Mouse (Mus musculus) hindbrain, embryonic 14.5 days (tissue): ENCODE results near the gene Mtmr12. TPM values are rescaled to one million over a fixed set of nuclear protein-coding genes. Genes with fewer than 3 reads are reported as not detected.

Experiments used
- ATAC-seq: fragments of 200-750 bp; cut with Nextera tagmentation; 2 replicates; pipeline ENCODE4 v1.8.0; 2017; ENCODE audit warnings: moderate number of reproducible peaks, mild to moderate bottlenecking, moderate TSS enrichment, moderate library complexity; ENCODE audit not compliant: low FRiP score
- DNase-seq: peaks from one replicate; pipeline ENCODE4 v3.0.0-alpha.2; 2015; ENCODE audit warnings: low spot score
- H3K27ac ChIP-seq: fragments of 300-500 bp; sonication (generic); 2 replicates; pipeline ENCODE4 v1.5.1; 2014; ENCODE audit warnings: mild to moderate bottlenecking, moderate library complexity
- H3K27me3 ChIP-seq: fragments of 300-500 bp; sonication (generic); 2 replicates; pipeline ENCODE4 v1.6.1; 2014; ENCODE audit warnings: mild to moderate bottlenecking, low read length, mixed read lengths; ENCODE audit not compliant: control insufficient read depth, insufficient read depth
- H3K36me3 ChIP-seq: fragments of 300-500 bp; sonication (generic); replicated peaks from 2 replicates; pipeline ENCODE4 v1.6.1; 2014; ENCODE audit not compliant: control insufficient read depth, insufficient read depth
- H3K4me1 ChIP-seq: fragments of 300-500 bp; sonication (generic); replicated peaks from 2 replicates; pipeline ENCODE4 v1.6.1; 2014; ENCODE audit warnings: antibody characterized with exemption, low read length, mixed read lengths; ENCODE audit not compliant: control insufficient read depth, insufficient read depth
- H3K4me2 ChIP-seq: fragments of 300-500 bp; sonication (generic); replicated peaks from 2 replicates; pipeline ENCODE4 v1.6.1; 2014; ENCODE audit warnings: mild to moderate bottlenecking, moderate library complexity
- H3K4me3 ChIP-seq: fragments of 300-500 bp; sonication (generic); replicated peaks from 2 replicates; pipeline ENCODE4 v1.5.1; 2014; ENCODE audit warnings: mild to moderate bottlenecking, low read length
- H3K9ac ChIP-seq: fragments of 300-500 bp; sonication (generic); 2 replicates; pipeline ENCODE4 v1.6.1; 2014
- H3K9me3 ChIP-seq: fragments of 300-500 bp; sonication (generic); 2 replicates; pipeline ENCODE4 v1.6.1; 2016; ENCODE audit warnings: low read length; ENCODE audit not compliant: control insufficient read depth
- WGBS: fragments of 180-500 bp; shearing (Covaris S2); extraction: QIAGEN DNeasy Blood & Tissue Kit; methylation state at CpG from one replicate; pipeline ENCODE4 v1.1.7; 2014; 5-methylcytosine and 5-hydroxymethylcytosine counted together
- polyA plus RNA-seq: library from polyadenylated mRNA; unstranded; fragments of >200 nt; fragmentation: Nextera tagmentation; extraction: Ambion mirVana; gene quantifications from 2 replicates; pipeline ENCODE4 v1.2.1, GENCODE M21; 2014

The Mtmr12 gene
- polyA plus RNA-seq, 1 experiment from 2014 or later = 7.9 TPM

- H3K9ac ChIP-seq = no peak overlapping the region
- no peak overlapping the region for H3K4me2 ChIP-seq
- 25% methylated on average over 5 of the region's 5 CpGs for WGBS
- H3K4me3 ChIP-seq = no peak overlapping the region
- no peak overlapping the region for H3K27ac ChIP-seq
- DNase-seq (no peak), ATAC-seq (no peak)
- no peaks in the 10 kb centered on the region for H3K36me3 ChIP-seq
- peaks cover 17% of the 10 kb centered on the region; the same call in 1 of the 2 replicates for H3K4me1 ChIP-seq
- no peaks in the 10 kb centered on the region for H3K27me3 ChIP-seq
- H3K9me3 ChIP-seq = no peaks in the 10 kb centered on the region
These were observed 13.0 kb downstream of the Mtmr12 start for GRCm38 (mm10) chr15:12217849-12218248.

- Histone ChIP-seq H3K9ac (no peak overlapping the region), H3K4me1 (peaks cover 19% of the 10 kb centered on the region; the same call in 1 of the 2 replicates), H3K36me3 (no peaks in the 10 kb centered on the region), H3K4me3 (no peak overlapping the region), H3K4me2 (no peak overlapping the region), H3K27ac (no peak overlapping the region), H3K9me3 (no peaks in the 10 kb centered on the region), H3K27me3 (no peaks in the 10 kb centered on the region)
- no peak for DNase-seq
- WGBS = 92% methylated on average over 11 of the region's 11 CpGs
- no peak for ATAC-seq
These were observed 14.0 kb downstream of the Mtmr12 start for GRCm38 (mm10) chr15:12218583-12219382.

- Histone ChIP-seq H3K27ac (no peak overlapping the region), H3K4me1 (peaks cover 19% of the 10 kb centered on the region; the same call in 1 of the 2 replicates), H3K9me3 (no peaks in the 10 kb centered on the region), H3K4me3 (no peak overlapping the region), H3K36me3 (no peaks in the 10 kb centered on the region), H3K9ac (no peak overlapping the region), H3K27me3 (no peaks in the 10 kb centered on the region), H3K4me2 (no peak overlapping the region)
- no peak for ATAC-seq
- 85% methylated on average over 13 of the region's 13 CpGs for WGBS
- no peak for DNase-seq
These were observed 16.3 kb downstream of the Mtmr12 start for GRCm38 (mm10) chr15:12221131-12221530.

- ATAC-seq (no peak), DNase-seq (no peak)
- H3K4me3 ChIP-seq = no peak overlapping the region
- H3K27me3 ChIP-seq = no peaks in the 10 kb centered on the region
- H3K9ac ChIP-seq = no peak overlapping the region
- 7% methylated on average over 8 of the region's 8 CpGs for WGBS
- no peak overlapping the region for H3K27ac ChIP-seq
- H3K36me3 ChIP-seq = no peaks in the 10 kb centered on the region
- H3K4me1 ChIP-seq = peaks cover 19% of the 10 kb centered on the region; the same call in 1 of the 2 replicates
- no peak overlapping the region for H3K4me2 ChIP-seq
- no peaks in the 10 kb centered on the region for H3K9me3 ChIP-seq
These were observed 17.9 kb downstream of the Mtmr12 start for GRCm38 (mm10) chr15:12222564-12223302.

GRCm38 (mm10) chr15:12223393-12223792, 18.6 kb downstream of the Mtmr12 start:
- ATAC-seq (no peak), DNase-seq (no peak)
- H3K4me1 ChIP-seq = peaks cover 19% of the 10 kb centered on the region; the same call in 1 of the 2 replicates
- no peak overlapping the region for H3K9ac ChIP-seq
- H3K4me2 ChIP-seq = no peak overlapping the region
- H3K36me3 ChIP-seq = no peaks in the 10 kb centered on the region
- no peaks in the 10 kb centered on the region for H3K27me3 ChIP-seq
- no peaks in the 10 kb centered on the region for H3K9me3 ChIP-seq
- WGBS = 53% methylated on average over 6 of the region's 6 CpGs
- H3K4me3 ChIP-seq = no peak overlapping the region
- no peak overlapping the region for H3K27ac ChIP-seq

GRCm38 (mm10) chr15:12224239-12224638, 19.4 kb downstream of the Mtmr12 start:
- H3K4me1 ChIP-seq = peaks cover 19% of the 10 kb centered on the region; the same call in 1 of the 2 replicates
- H3K27me3 ChIP-seq = no peaks in the 10 kb centered on the region
- no peak overlapping the region for H3K4me3 ChIP-seq
- H3K36me3 ChIP-seq = no peaks in the 10 kb centered on the region
- no peaks in the 10 kb centered on the region for H3K9me3 ChIP-seq
- H3K9ac ChIP-seq = no peak overlapping the region
- 92% methylated on average over 2 of the region's 2 CpGs for WGBS
- ATAC-seq = no peak
- no peak overlapping the region for H3K4me2 ChIP-seq
- H3K27ac ChIP-seq = no peak overlapping the region
- no peak for DNase-seq

GRCm38 (mm10) chr15:12225062-12225461, 20.2 kb downstream of the Mtmr12 start:
- peaks cover 19% of the 10 kb centered on the region; the same call in 1 of the 2 replicates for H3K4me1 ChIP-seq
- no peak overlapping the region for H3K4me2 ChIP-seq
- no peaks in the 10 kb centered on the region for H3K9me3 ChIP-seq
- no peaks in the 10 kb centered on the region for H3K36me3 ChIP-seq
- no peaks in the 10 kb centered on the region for H3K27me3 ChIP-seq
- no peak for ATAC-seq
- no peak overlapping the region for H3K4me3 ChIP-seq
- 76% methylated on average over 4 of the region's 4 CpGs for WGBS
- H3K9ac ChIP-seq = no peak overlapping the region
- DNase-seq = no peak
- no peak overlapping the region for H3K27ac ChIP-seq

- H3K4me3 ChIP-seq = no peak overlapping the region
- H3K9me3 ChIP-seq = no peaks in the 10 kb centered on the region
- no peak for ATAC-seq
- H3K27me3 ChIP-seq = no peaks in the 10 kb centered on the region
- DNase-seq = no peak
- H3K27ac ChIP-seq = no peak overlapping the region
- peaks cover 21% of the 10 kb centered on the region; the same call in 1 of the 2 replicates for H3K4me1 ChIP-seq
- WGBS = 95% methylated on average over 15 of the region's 15 CpGs
- no peak overlapping the region for H3K4me2 ChIP-seq
- H3K36me3 ChIP-seq = no peaks in the 10 kb centered on the region
- H3K9ac ChIP-seq = no peak overlapping the region
These were observed 22.1 kb downstream of the Mtmr12 start for GRCm38 (mm10) chr15:12226908-12227307.

- Histone ChIP-seq H3K4me1 (peaks cover 17% of the 10 kb centered on the region; the same call in 1 of the 2 replicates), H3K9ac (no peak overlapping the region), H3K27me3 (no peaks in the 10 kb centered on the region), H3K36me3 (no peaks in the 10 kb centered on the region), H3K27ac (no peak overlapping the region), H3K4me2 (no peak overlapping the region), H3K9me3 (no peaks in the 10 kb centered on the region), H3K4me3 (no peak overlapping the region)
- WGBS = 91% methylated on average over 4 of the region's 4 CpGs
- no peak for DNase-seq
- ATAC-seq = no peak
These were observed 22.5 kb downstream of the Mtmr12 start for GRCm38 (mm10) chr15:12227355-12227754.
